Mouse (Mus musculus) forebrain, embryonic 13.5 days (tissue): ENCODE data around the gene Tmem266. TPM values are rescaled to one million over a fixed set of nuclear protein-coding genes. Genes with fewer than 3 reads are reported as not detected.
A peak's percentile ranks its signal among the peaks of the same experiment; 100 is the strongest.

Experiments used
- ATAC-seq: fragments of 200-750 bp; cut with Nextera tagmentation; 2 replicates; pipeline ENCODE4 v1.8.0; 2017
- H3K27ac ChIP-seq: fragments of 300-500 bp; sonication (generic); 2 replicates; pipeline ENCODE4 v1.5.1; 2015; ENCODE audit warnings: inconsistent platforms, mild to moderate bottlenecking, moderate library complexity
- H3K27me3 ChIP-seq: fragments of 300-500 bp; sonication (generic); 2 replicates; pipeline ENCODE4 v1.6.1; 2015; ENCODE audit warnings: mild to moderate bottlenecking, inconsistent platforms
- H3K36me3 ChIP-seq: fragments of 300-500 bp; sonication (generic); 2 replicates; pipeline ENCODE4 v1.6.1; 2015; ENCODE audit warnings: mild to moderate bottlenecking, inconsistent platforms; ENCODE audit not compliant: poor library complexity, severe bottlenecking
- H3K4me1 ChIP-seq: fragments of 300-500 bp; sonication (generic); 2 replicates; pipeline ENCODE4 v1.6.1; 2015; ENCODE audit warnings: inconsistent platforms
- H3K4me2 ChIP-seq: fragments of 300-500 bp; sonication (generic); 2 replicates; pipeline ENCODE4 v1.6.1; 2015; ENCODE audit warnings: inconsistent platforms, mild to moderate bottlenecking, moderate library complexity
- H3K4me3 ChIP-seq: fragments of 300-500 bp; sonication (generic); 2 replicates; pipeline ENCODE4 v1.5.1; 2015; ENCODE audit warnings: mild to moderate bottlenecking, inconsistent platforms
- H3K9ac ChIP-seq: fragments of 300-500 bp; sonication (generic); 2 replicates; pipeline ENCODE4 v1.6.1; 2015; ENCODE audit warnings: mild to moderate bottlenecking, inconsistent platforms
- H3K9me3 ChIP-seq: fragments of 300-500 bp; sonication (generic); replicated peaks from 2 replicates; pipeline ENCODE4 v1.6.1; 2016; ENCODE audit warnings: inconsistent platforms
- WGBS: fragments of 180-500 bp; shearing (Covaris S2); methylation state at CpG from one replicate; pipeline ENCODE4 v1.1.7; 2015; 5-methylcytosine and 5-hydroxymethylcytosine counted together
- polyA plus RNA-seq: library from polyadenylated mRNA; unstranded; fragments of >200 nt; fragmentation: Nextera tagmentation; extraction: Ambion mirVana; gene quantifications from 2 replicates; pipeline ENCODE4 v1.2.1, GENCODE M21; 2015

Tmem266 gene
- polyA plus RNA-seq, 1 experiment from 2014 or later = 1.0 TPM

GRCm38 (mm10) chr9:55381456-55381855 is 54.7 kb downstream of the Tmem266 start:
- Histone ChIP-seq H3K9me3 (no peaks in the 10 kb centered on the region), H3K9ac (no peak overlapping the region), H3K36me3 (no peaks in the 10 kb centered on the region), H3K27me3 (no peaks in the 10 kb centered on the region), H3K27ac (no peak overlapping the region), H3K4me1 (no peaks in the 10 kb centered on the region), H3K4me2 (no peak overlapping the region), H3K4me3 (no peak overlapping the region)
- no peak for ATAC-seq
- WGBS = 90% methylated on average over 4 of the region's 4 CpGs

GRCm38 (mm10) chr9:55382441-55382840 is 55.7 kb downstream of the Tmem266 start:
- H3K4me2 ChIP-seq = no peak overlapping the region
- H3K4me3 ChIP-seq = no peak overlapping the region
- H3K36me3 ChIP-seq = no peaks in the 10 kb centered on the region
- no peaks in the 10 kb centered on the region for H3K4me1 ChIP-seq
- no peak overlapping the region for H3K27ac ChIP-seq
- H3K9ac ChIP-seq = no peak overlapping the region
- no peaks in the 10 kb centered on the region for H3K9me3 ChIP-seq
- no peaks in the 10 kb centered on the region for H3K27me3 ChIP-seq
- ATAC-seq = no peak
- 26% methylated on average over 5 of the region's 5 CpGs for WGBS

- no peak for ATAC-seq
- Histone ChIP-seq H3K36me3 (no peaks in the 10 kb centered on the region), H3K4me3 (no peak overlapping the region), H3K9ac (no peak overlapping the region), H3K27me3 (no peaks in the 10 kb centered on the region), H3K9me3 (no peaks in the 10 kb centered on the region), H3K4me2 (no peak overlapping the region), H3K4me1 (no peaks in the 10 kb centered on the region), H3K27ac (no peak overlapping the region)
- 96% methylated on average over 4 of the region's 4 CpGs for WGBS
Measured at GRCm38 (mm10) chr9:55386117-55386516, 59.4 kb downstream of the Tmem266 start.

GRCm38 (mm10) chr9:55387862-55388505 is 61.3 kb downstream of the Tmem266 start:
- Histone ChIP-seq H3K4me1 (no peaks in the 10 kb centered on the region; the same call in 1 of the 2 replicates), H3K9ac (no peak overlapping the region), H3K4me2 (no peak overlapping the region), H3K27me3 (no peaks in the 10 kb centered on the region), H3K4me3 (no peak overlapping the region), H3K36me3 (no peaks in the 10 kb centered on the region), H3K9me3 (no peaks in the 10 kb centered on the region), H3K27ac (no peak overlapping the region)
- 86% methylated on average over 14 of the region's 14 CpGs for WGBS
- ATAC-seq = no peak

GRCm38 (mm10) chr9:55391909-55392658 is 65.4 kb downstream of the Tmem266 start:
- Histone ChIP-seq H3K36me3 (no peaks in the 10 kb centered on the region), H3K9me3 (no peaks in the 10 kb centered on the region), H3K4me3 (no peak overlapping the region), H3K4me2 (0 out of 2 replicates have a peak overlapping the region, but pooled peaks have one; percentile 15), H3K27me3 (no peaks in the 10 kb centered on the region), H3K9ac (no peak overlapping the region), H3K27ac (no peak overlapping the region), H3K4me1 (no peaks in the 10 kb centered on the region; the same call in 1 of the 2 replicates)
- peak; percentile 77 for ATAC-seq
- 24% methylated on average over 17 of the region's 17 CpGs for WGBS

GRCm38 (mm10) chr9:55395650-55396049 is 68.9 kb downstream of the Tmem266 start:
- Histone ChIP-seq H3K4me3 (no peak overlapping the region), H3K9ac (no peak overlapping the region), H3K4me1 (no peaks in the 10 kb centered on the region; the same call in 1 of the 2 replicates), H3K27ac (no peak overlapping the region), H3K36me3 (no peaks in the 10 kb centered on the region), H3K4me2 (no peak overlapping the region), H3K9me3 (no peaks in the 10 kb centered on the region), H3K27me3 (no peaks in the 10 kb centered on the region)
- no peak for ATAC-seq
- 69% methylated on average over 1 of the region's 1 CpGs for WGBS

GRCm38 (mm10) chr9:55398985-55399554 is 72.4 kb downstream of the Tmem266 start:
- Histone ChIP-seq H3K9ac (no peak overlapping the region), H3K4me3 (no peak overlapping the region), H3K27me3 (no peaks in the 10 kb centered on the region), H3K4me1 (no peaks in the 10 kb centered on the region), H3K9me3 (no peaks in the 10 kb centered on the region), H3K4me2 (no peak overlapping the region), H3K36me3 (no peaks in the 10 kb centered on the region), H3K27ac (no peak overlapping the region)
- 79% methylated on average over 7 of the region's 7 CpGs for WGBS
- no peak for ATAC-seq

GRCm38 (mm10) chr9:55402276-55402675 is 75.6 kb downstream of the Tmem266 start:
- H3K4me1 ChIP-seq = no peaks in the 10 kb centered on the region
- no peak overlapping the region for H3K9ac ChIP-seq
- 79% methylated on average over 7 of the region's 7 CpGs for WGBS
- H3K4me3 ChIP-seq = no peak overlapping the region
- no peaks in the 10 kb centered on the region for H3K9me3 ChIP-seq
- H3K27me3 ChIP-seq = no peaks in the 10 kb centered on the region
- no peak overlapping the region for H3K27ac ChIP-seq
- no peak for ATAC-seq
- no peak overlapping the region for H3K4me2 ChIP-seq
- no peaks in the 10 kb centered on the region for H3K36me3 ChIP-seq

GRCm38 (mm10) chr9:55404256-55404655 is 77.5 kb downstream of the Tmem266 start:
- H3K4me3 ChIP-seq = no peak overlapping the region
- H3K27ac ChIP-seq = no peak overlapping the region
- H3K9me3 ChIP-seq = no peaks in the 10 kb centered on the region
- H3K27me3 ChIP-seq = no peaks in the 10 kb centered on the region
- H3K36me3 ChIP-seq = no peaks in the 10 kb centered on the region
- no peak for ATAC-seq
- H3K9ac ChIP-seq = no peak overlapping the region
- H3K4me1 ChIP-seq = peaks cover 6% of the 10 kb centered on the region; the same call in 1 of the 2 replicates
- WGBS = 84% methylated on average over 4 of the region's 4 CpGs
- no peak overlapping the region for H3K4me2 ChIP-seq

- 81% methylated on average over 6 of the region's 6 CpGs for WGBS
- H3K9ac ChIP-seq = no peak overlapping the region
- peaks cover 6% of the 10 kb centered on the region; the same call in 1 of the 2 replicates for H3K4me1 ChIP-seq
- ATAC-seq = no peak
- H3K27ac ChIP-seq = no peak overlapping the region
- H3K4me3 ChIP-seq = no peak overlapping the region
- H3K27me3 ChIP-seq = no peaks in the 10 kb centered on the region
- no peaks in the 10 kb centered on the region for H3K36me3 ChIP-seq
- H3K4me2 ChIP-seq = no peak overlapping the region
- no peaks in the 10 kb centered on the region for H3K9me3 ChIP-seq
Measured at GRCm38 (mm10) chr9:55404976-55405702, 78.4 kb downstream of the Tmem266 start.

- 84% methylated on average over 2 of the region's 2 CpGs for WGBS
- no peaks in the 10 kb centered on the region for H3K27me3 ChIP-seq
Measured at GRCm38 (mm10) chr9:55406773-55407172, 80.1 kb downstream of the Tmem266 start.

GRCm38 (mm10) chr9:55408851-55409250 is 82.1 kb downstream of the Tmem266 start:
- ATAC-seq = no peak; the same call in 1 of the 2 replicates
- Histone ChIP-seq H3K4me2 (no peak overlapping the region), H3K27me3 (no peaks in the 10 kb centered on the region), H3K9ac (no peak overlapping the region), H3K27ac (no peak overlapping the region), H3K36me3 (no peaks in the 10 kb centered on the region), H3K9me3 (no peaks in the 10 kb centered on the region), H3K4me1 (peaks cover 6% of the 10 kb centered on the region; the same call in 1 of the 2 replicates), H3K4me3 (no peak overlapping the region)
- WGBS = 33% methylated on average over 4 of the region's 4 CpGs

More at GRCm38 (mm10) chr9:55406773-55407172, 80.1 kb downstream of the Tmem266 start:
- no peak overlapping the region for H3K4me3 ChIP-seq
- no peak for ATAC-seq
- H3K4me1 ChIP-seq = peaks cover 6% of the 10 kb centered on the region; the same call in 1 of the 2 replicates
- no peak overlapping the region for H3K27ac ChIP-seq
- no peaks in the 10 kb centered on the region for H3K9me3 ChIP-seq
- no peak overlapping the region for H3K9ac ChIP-seq
- no peak overlapping the region for H3K4me2 ChIP-seq
- H3K36me3 ChIP-seq = no peaks in the 10 kb centered on the region
